Mouse (Mus musculus) right cerebral cortex, postnatal 4 days (tissue): ENCODE results near the gene Uvrag.

Source experiments
- DNase-seq: peaks from one replicate; pipeline ENCODE4 v3.0.0-alpha.2; 2022

Gene Uvrag

GRCm38 (mm10) chr7:99136789-99137188 is 4.2 kb downstream of the Uvrag start:
- no peak for DNase-seq

- DNase-seq, result no peak
Observed at GRCm38 (mm10) chr7:99133811-99134402, 7.0 kb downstream of the Uvrag start.

DNA sequence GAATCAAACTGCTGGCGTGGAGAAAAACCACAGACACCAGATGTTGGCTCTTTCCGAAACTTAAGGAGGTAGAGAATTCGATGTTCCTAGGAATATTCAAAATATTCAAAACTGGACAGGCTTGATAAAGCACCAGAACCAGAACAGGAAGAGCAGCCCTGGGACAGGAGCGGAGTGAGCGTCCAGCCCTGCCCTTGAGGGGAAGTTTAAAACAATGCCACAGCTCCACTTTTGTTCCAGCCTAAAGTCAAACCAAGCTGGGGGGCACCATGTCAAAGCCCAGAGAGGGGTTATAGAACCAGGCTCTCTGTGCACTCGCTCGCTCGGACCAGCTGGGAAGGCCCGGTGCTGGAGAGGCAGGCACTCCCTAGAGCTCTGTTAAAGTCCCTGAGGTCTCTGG is 8.3 kb downstream of the Uvrag start:
- no peak for DNase-seq

- DNase-seq, result no peak
Observed at GRCm38 (mm10) chr7:99131819-99132353, 9.1 kb downstream of the Uvrag start.

DNA sequence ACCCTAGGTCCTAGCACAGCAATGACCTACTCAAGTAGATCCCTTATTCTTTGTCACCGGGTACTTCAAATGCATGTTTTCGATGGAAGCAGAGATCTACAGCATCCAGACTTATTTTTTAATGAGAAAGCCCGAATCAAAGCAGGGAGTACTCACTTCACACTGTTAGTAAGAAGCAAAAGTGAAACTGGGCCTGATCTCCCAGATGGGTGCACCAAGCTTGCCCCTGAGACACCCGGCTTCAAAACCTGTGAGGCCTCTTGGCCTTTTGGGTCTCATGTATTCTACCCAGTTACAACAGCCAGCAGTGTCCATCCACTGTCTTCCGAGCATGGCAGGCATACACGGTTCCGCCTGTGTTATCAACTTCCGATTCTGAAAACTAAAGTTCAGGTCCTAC is 12.0 kb downstream of the Uvrag start:
- DNase-seq, result no peak

GRCm38 (mm10) chr7:99128020-99128950 is 12.7 kb downstream of the Uvrag start:
- no peak for DNase-seq

- peak; percentile 19 for DNase-seq
Observed at GRCm38 (mm10) chr7:99126057-99126456, 14.9 kb downstream of the Uvrag start.

DNA sequence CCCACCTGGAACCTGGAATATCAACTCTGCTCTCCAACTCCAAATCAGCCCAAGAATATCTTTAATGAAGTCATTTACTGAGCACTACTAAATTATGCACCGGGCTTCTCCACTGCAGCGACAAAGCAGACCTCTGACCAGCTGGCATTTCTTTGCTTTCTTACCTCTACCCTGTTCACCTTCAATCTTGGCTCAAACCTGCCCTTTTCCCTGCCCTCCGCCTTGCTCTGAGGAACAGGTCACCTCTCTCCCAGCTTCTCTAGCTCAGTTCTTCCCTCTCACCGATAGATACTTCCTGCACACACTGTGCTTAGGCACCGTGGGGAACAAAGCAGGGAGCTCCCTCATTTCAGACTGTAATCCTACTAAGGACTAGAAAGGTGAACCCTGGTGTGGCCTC is 18.3 kb downstream of the Uvrag start:
- DNase-seq, result no peak

- no peak for DNase-seq
Observed at GRCm38 (mm10) chr7:99120865-99121521, 19.9 kb downstream of the Uvrag start.

- DNase-seq, result no peak
Observed at GRCm38 (mm10) chr7:99120082-99120481, 20.9 kb downstream of the Uvrag start.

- DNase-seq, result no peak
Observed at GRCm38 (mm10) chr7:99116781-99117180, 24.2 kb downstream of the Uvrag start.

GRCm38 (mm10) chr7:99114006-99114726 is 26.8 kb downstream of the Uvrag start:
- no peak for DNase-seq

GRCm38 (mm10) chr7:99107566-99107965 is 33.4 kb downstream of the Uvrag start:
- no peak for DNase-seq

DNA sequence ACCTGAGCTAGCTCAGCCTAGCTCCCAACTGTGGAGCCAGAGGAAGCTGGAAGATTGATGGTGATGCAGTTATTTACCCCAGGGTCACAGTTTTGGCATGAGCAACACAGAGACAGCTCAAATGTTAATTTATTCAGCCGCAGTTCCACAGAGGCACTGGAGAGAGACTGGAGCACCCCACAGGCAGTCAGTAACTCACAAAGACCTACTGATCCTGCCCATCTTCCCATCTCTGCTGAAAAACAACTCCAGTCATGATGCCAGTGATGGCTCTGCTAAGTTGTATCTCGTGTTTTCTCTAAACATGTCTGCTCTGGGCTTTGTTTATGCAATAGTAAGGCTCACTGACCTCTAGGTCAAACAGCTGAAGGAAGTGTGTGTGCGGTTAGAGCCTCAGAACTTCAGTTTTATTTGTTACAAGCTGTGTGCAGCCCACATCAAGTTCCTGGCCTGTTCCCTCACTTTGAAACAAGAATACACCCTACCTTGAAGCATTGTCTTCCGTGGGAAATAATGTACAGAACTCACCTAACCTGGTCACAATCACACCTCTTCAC is 34.1 kb downstream of the Uvrag start:
- DNase-seq, result no peak

DNA sequence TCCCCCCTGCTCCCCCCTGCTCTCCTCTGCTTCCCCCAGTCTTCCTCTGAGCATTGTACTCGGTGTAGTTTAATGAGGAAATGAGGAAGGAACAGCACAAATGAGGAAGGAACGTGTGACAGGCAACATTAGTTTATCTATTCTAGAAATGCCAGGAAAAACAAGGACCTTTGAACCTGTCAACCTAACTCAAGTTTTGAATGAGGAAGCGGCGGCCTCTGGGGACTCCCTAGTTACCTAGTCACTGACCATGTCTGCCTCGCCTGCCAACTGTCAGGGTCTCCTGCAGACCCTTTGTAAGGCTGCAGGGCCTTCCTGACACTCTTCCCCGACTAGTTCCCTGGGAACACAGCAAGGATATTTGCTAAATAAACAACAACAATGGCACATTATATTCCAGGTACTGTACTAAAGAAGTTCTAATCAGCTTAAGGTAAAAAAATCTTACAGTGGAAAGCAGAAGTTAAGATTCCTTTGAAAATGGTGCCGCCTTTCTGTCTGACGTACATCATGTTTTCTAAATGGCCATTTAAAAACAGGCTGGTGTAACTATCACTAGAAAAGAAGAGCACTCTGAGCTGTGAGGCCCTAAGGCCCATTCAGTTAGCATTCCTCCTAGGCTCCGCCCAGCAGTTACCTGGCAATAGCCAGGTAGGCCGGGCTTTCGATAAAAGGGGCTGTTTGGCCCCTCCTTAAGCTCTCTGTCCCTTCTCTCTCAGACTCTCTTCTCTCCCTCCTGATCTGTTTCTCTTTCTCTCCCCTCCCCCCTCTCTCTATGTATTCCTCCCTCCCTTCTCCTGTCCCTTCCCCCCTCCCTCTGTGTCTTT is 39.0 kb downstream of the Uvrag start:
- DNase-seq, result no peak

GRCm38 (mm10) chr7:99101076-99101475 is 39.9 kb downstream of the Uvrag start:
- no peak for DNase-seq

GRCm38 (mm10) chr7:99100573-99100972 is 40.4 kb downstream of the Uvrag start:
- no peak for DNase-seq

GRCm38 (mm10) chr7:99100087-99100486 is 40.9 kb downstream of the Uvrag start:
- DNase-seq, result no peak

DNA sequence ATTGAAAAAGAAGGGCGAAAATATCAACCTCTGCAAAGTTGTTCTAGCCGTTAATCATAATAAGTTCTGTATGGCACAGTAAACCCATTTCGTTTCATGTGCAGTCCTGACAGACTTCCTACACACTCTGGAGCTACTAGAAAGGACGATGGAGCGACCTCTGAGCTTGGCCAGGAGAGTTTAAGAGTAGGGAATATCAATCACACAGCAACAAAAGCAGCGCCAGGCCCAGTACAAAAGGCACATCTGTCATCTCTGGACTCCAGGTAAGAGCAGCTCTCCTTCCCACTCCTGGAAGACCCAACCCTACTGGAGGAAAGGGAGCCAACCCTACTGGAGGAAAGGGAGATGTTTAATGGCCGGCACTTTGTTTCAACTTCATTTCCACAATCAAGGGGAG is 43.2 kb downstream of the Uvrag start:
- DNase-seq, result no peak

DNA sequence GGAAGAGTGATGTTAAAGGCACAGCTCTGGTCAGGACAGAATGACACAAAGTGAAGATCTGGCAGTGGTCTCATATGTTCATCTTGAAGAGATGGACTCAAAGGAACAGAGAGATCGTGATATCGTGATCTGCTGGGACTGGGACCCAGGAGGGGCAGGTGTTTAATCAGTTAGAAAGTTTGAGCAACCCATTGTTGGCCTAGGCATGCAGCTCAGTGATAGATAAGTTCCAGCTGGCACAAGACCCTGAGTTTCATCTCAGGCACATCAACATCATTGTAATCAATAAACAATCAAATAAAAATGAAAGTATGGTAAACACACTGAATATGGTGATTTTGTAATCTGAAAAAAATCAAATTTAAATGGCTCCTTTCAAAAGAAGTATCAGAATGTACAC is 43.8 kb downstream of the Uvrag start:
- DNase-seq, result no peak

- DNase-seq, result no peak
Observed at GRCm38 (mm10) chr7:99095191-99095590, 45.8 kb downstream of the Uvrag start.

GRCm38 (mm10) chr7:99094336-99094735 is 46.6 kb downstream of the Uvrag start:
- DNase-seq, result no peak
